Mouse (Mus musculus): ENCODE results near the gene Nell2. TPM values are rescaled to one million over a fixed set of nuclear protein-coding genes. Genes with fewer than 3 reads are reported as not detected.

The Nell2 gene
- polyA plus RNA-seq, 2 experiments, result 16.2 to 17.5 TPM

DNA sequence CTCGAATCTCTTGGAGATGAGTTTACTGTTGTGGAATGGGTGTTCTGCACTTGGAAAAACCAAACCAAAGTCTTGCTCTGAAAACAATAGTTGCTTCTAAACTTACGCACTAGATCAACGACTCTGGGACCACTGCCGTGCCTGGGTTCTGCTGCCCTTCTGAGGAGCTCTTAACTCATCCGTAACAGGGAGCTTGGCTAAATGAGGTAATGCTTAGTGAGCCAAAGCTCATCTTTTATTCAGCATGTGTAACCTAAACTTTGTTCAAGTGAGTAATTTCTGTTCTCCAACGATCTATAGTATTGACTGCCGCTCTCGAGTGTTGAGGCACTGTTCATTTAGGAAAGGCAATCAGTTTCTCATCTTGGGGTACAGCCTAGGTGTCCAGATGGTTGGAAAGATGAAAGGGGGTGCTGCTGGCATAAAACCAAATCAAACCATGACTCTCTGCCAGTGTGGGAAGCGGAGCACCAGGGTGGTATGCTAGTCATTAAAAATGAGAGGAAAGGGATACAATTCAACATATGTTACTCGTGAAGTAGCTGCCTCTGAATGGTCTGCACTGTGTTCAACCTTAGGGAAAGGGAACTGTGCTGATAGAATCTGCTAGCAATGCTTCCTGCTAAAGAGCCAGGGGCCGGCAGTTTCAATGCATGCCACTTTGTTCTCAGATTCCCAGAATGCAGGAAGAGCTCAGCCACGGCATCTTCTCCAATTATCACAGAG is 311.6 kb downstream of the Nell2 start:
- ATAC-seq (ENCODE audit: low FRiP score, low read depth), result no peak
- no peak for TF ChIP-seq POLR2A (IDR thresholded peaks at IDR 0.05; ENCODE audit: borderline replicate concordance, extremely low read depth, insufficient read depth, insufficient read length)
- no peak overlapping the region for H3K4me2 ChIP-seq (replicated peaks; ENCODE audit: low read depth, low read length, severe bottlenecking)
- H3K4me3 ChIP-seq (replicated peaks; ENCODE audit: low read length), result no peak overlapping the region
- DNase-seq (ENCODE audit: low spot score), result peak; percentile 16
- H3K9me3 ChIP-seq (ENCODE audit: control insufficient read depth, low read length), result no peaks in the 10 kb centered on the region
- 0 out of 2 replicates have a peak, but pooled peaks cover 5% of the 10 kb centered on the region for H3K4me1 ChIP-seq (ENCODE audit: control insufficient read depth, insufficient read depth, low read length)
- 47% methylated on average over 12 of the region's 12 CpGs for WGBS
- H3K9ac ChIP-seq (ENCODE audit: low read depth, low read length, severe bottlenecking), result no peak overlapping the region
- no peak overlapping the region for H3K27ac ChIP-seq (replicated peaks; ENCODE audit: low read depth, low read length)
- H3K27me3 ChIP-seq (ENCODE audit: control insufficient read depth, insufficient read depth, low read length), result no peaks in the 10 kb centered on the region
- H3K36me3 ChIP-seq (ENCODE audit: control insufficient read depth, insufficient read depth, low read length), result no peaks in the 10 kb centered on the region

DNA sequence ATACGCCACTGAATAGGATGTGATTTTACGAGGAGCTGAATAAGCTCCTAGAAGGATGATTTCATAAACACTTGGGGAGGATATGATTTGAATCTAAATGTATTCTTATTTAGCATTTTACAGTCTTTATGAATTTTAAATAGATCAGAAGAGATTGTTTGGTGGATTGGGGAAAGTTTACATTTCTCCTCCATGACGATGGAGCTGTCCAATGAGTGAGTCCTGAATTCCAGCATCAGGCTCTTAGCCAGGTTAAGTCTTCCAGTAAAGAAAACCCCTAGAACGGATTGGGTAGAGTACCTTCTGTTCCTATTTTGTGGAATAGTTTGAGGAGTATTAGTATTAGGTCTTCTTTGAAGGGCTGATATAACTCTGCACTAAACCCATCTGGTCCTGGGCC is 317.8 kb downstream of the Nell2 start:
- DNase-seq (ENCODE audit: low spot score), result peak; percentile 34
- TF ChIP-seq POLR2A (IDR thresholded peaks at IDR 0.05; ENCODE audit: borderline replicate concordance, extremely low read depth, insufficient read depth, insufficient read length), result no peak
- no peak overlapping the region for H3K4me3 ChIP-seq (replicated peaks; ENCODE audit: low read length)
- no peak overlapping the region for H3K9ac ChIP-seq (ENCODE audit: low read depth, low read length, severe bottlenecking)
- H3K27ac ChIP-seq (replicated peaks; ENCODE audit: low read depth, low read length), result no peak overlapping the region
- H3K36me3 ChIP-seq (ENCODE audit: control insufficient read depth, insufficient read depth, low read length), result no peaks in the 10 kb centered on the region
- no peaks in the 10 kb centered on the region for H3K9me3 ChIP-seq (ENCODE audit: control insufficient read depth, low read length)
- no peaks in the 10 kb centered on the region for H3K27me3 ChIP-seq (ENCODE audit: control insufficient read depth, insufficient read depth, low read length)
- H3K4me2 ChIP-seq (replicated peaks; ENCODE audit: low read depth, low read length, severe bottlenecking), result no peak overlapping the region
- H3K4me1 ChIP-seq (ENCODE audit: control insufficient read depth, insufficient read depth, low read length), result no peaks in the 10 kb centered on the region
- 80% methylated on average over 4 of the region's 4 CpGs for WGBS
- no peak for ATAC-seq (ENCODE audit: low FRiP score, low read depth)

DNA sequence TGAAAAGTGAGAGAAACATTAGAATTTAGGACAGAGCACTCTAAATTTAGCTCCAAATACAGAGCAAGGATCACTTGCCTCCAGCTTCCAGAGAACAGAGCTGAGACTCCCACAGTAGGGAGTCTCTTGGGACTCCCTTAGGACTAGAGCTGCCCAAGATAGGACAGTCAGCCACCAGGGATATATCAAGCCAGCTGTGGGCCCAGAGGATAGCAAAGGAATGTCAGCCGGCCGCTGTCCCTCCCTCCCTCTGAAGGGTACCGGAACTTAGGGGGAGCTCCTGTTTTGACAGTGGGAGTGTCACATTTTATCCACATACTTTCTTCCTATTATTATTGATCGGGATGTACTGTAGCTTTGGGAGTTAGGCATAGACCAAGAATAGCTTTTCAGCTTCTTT is 319.2 kb downstream of the Nell2 start:
- no peak overlapping the region for H3K9ac ChIP-seq (ENCODE audit: low read depth, low read length, severe bottlenecking)
- WGBS, result 78% methylated on average over 4 of the region's 4 CpGs
- H3K4me2 ChIP-seq (replicated peaks; ENCODE audit: low read depth, low read length, severe bottlenecking), result no peak overlapping the region
- no peaks in the 10 kb centered on the region for H3K27me3 ChIP-seq (ENCODE audit: control insufficient read depth, insufficient read depth, low read length)
- DNase-seq (ENCODE audit: low spot score) (no peak), ATAC-seq (ENCODE audit: low FRiP score, low read depth) (no peak)
- no peak for TF ChIP-seq POLR2A (IDR thresholded peaks at IDR 0.05; ENCODE audit: borderline replicate concordance, extremely low read depth, insufficient read depth, insufficient read length)
- H3K36me3 ChIP-seq (ENCODE audit: control insufficient read depth, insufficient read depth, low read length), result no peaks in the 10 kb centered on the region
- no peak overlapping the region for H3K4me3 ChIP-seq (replicated peaks; ENCODE audit: low read length)
- no peaks in the 10 kb centered on the region for H3K9me3 ChIP-seq (ENCODE audit: control insufficient read depth, low read length)
- no peak overlapping the region for H3K27ac ChIP-seq (replicated peaks; ENCODE audit: low read depth, low read length)
- no peaks in the 10 kb centered on the region for H3K4me1 ChIP-seq (ENCODE audit: control insufficient read depth, insufficient read depth, low read length)

DNA sequence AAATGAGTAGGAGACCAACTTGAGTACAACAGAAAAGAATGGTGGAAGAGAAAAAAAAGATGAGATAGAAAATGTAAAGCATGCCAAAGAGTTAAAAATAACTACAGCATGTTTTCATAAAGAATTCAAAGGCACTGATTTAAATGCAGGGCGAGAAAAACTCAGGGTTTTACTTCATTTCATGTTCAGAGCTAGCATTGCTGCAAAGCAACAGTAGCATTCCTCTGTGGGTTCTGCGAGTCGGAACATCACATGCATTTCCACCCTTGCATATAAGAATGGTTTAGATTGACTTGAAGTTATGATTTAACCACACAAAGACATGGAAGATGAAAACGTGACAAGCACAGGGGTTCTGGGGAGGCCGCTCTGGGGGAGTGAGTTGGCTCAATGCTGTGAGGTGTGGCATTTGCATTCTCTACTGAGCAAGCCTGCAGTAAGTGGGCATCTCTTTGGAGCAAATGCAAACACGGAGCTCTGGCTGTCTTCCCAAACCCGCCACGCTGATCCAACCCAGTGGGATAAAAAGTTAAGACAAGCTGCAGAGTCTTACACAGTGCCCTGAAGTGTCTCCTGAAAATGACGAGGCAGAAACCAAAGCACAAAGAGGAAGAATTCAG is 334.6 kb downstream of the Nell2 start:
- no peak overlapping the region for H3K4me2 ChIP-seq (replicated peaks; ENCODE audit: low read depth, low read length, severe bottlenecking)
- no peak for ATAC-seq (ENCODE audit: low FRiP score, low read depth)
- WGBS, result 65% methylated on average over 9 of the region's 9 CpGs
- H3K4me3 ChIP-seq (replicated peaks; ENCODE audit: low read length), result no peak overlapping the region
- no peaks in the 10 kb centered on the region for H3K36me3 ChIP-seq (ENCODE audit: control insufficient read depth, insufficient read depth, low read length)
- no peak overlapping the region for H3K9ac ChIP-seq (ENCODE audit: low read depth, low read length, severe bottlenecking)
- H3K27ac ChIP-seq (replicated peaks; ENCODE audit: low read depth, low read length), result no peak overlapping the region
- H3K9me3 ChIP-seq (ENCODE audit: control insufficient read depth, low read length), result no peaks in the 10 kb centered on the region
- DNase-seq (ENCODE audit: low spot score), result no peak
- no peak for TF ChIP-seq POLR2A (IDR thresholded peaks at IDR 0.05; ENCODE audit: borderline replicate concordance, extremely low read depth, insufficient read depth, insufficient read length)
- H3K27me3 ChIP-seq (ENCODE audit: control insufficient read depth, insufficient read depth, low read length), result no peaks in the 10 kb centered on the region
- 0 out of 2 replicates have a peak, but pooled peaks cover 2% of the 10 kb centered on the region for H3K4me1 ChIP-seq (ENCODE audit: control insufficient read depth, insufficient read depth, low read length)

DNA sequence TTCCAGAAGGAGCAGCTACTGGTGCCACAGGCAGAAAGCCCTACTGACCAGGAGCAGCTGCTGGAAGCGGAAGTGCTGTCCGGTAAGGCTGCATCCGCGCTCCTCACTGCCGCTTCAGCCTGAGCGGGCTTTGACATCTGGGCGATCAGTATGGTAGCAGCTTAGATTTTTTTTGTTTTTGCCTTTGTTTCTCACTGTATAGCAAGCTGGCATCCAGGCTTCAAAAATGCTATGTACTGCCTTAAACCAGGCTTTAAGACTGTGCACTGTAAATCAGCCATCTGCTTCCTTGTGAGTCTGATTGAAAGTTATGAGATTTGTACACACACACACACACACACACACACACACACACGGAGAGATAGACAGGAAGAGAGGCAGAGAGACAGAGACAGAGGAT is 335.4 kb downstream of the Nell2 start:
- no peaks in the 10 kb centered on the region for H3K36me3 ChIP-seq (ENCODE audit: control insufficient read depth, insufficient read depth, low read length)
- DNase-seq (ENCODE audit: low spot score), result no peak
- H3K4me3 ChIP-seq (replicated peaks; ENCODE audit: low read length), result no peak overlapping the region
- no peak overlapping the region for H3K27ac ChIP-seq (replicated peaks; ENCODE audit: low read depth, low read length)
- TF ChIP-seq POLR2A (IDR thresholded peaks at IDR 0.05; ENCODE audit: borderline replicate concordance, extremely low read depth, insufficient read depth, insufficient read length), result no peak
- 73% methylated on average over 8 of the region's 8 CpGs for WGBS
- ATAC-seq (ENCODE audit: low FRiP score, low read depth), result no peak
- H3K9ac ChIP-seq (ENCODE audit: low read depth, low read length, severe bottlenecking), result no peak overlapping the region
- 0 out of 2 replicates have a peak, but pooled peaks cover 2% of the 10 kb centered on the region for H3K4me1 ChIP-seq (ENCODE audit: control insufficient read depth, insufficient read depth, low read length)
- H3K27me3 ChIP-seq (ENCODE audit: control insufficient read depth, insufficient read depth, low read length), result no peaks in the 10 kb centered on the region
- no peaks in the 10 kb centered on the region for H3K9me3 ChIP-seq (ENCODE audit: control insufficient read depth, low read length)
- H3K4me2 ChIP-seq (replicated peaks; ENCODE audit: low read depth, low read length, severe bottlenecking), result no peak overlapping the region
